Comparison of ENCODE assay signal across 22 mouse cellular contexts in the genomic region with DNA sequence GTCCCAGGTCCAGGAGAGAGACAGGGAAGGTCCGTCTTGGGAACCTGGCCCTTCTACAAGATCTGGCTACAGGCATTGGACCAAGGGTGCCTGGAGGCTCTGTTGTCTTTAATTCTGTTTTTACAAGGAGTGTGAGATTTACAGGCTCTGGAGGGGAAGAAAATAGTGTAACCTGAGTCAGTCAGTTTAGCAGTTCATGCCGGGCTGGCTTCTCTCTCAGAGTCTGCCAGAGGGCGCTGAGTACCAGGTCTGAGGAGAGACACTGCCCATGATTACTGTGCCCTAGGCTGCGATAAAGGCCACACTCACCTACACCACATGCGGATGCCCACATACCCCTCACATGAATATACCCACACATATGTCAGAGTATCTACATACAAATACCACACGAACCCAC.
DNase-seq lines count a peak whose midpoint lies in the region; ATAC-seq and TF ChIP-seq lines count a peak whose summit lies in the region.
"Had no signal": no experiment of that assay in that cellular context is flagged by ENCODE, and none has a peak within 500 bp of the region (broad histone marks: within the 10 kb centered on the region; RNA-seq: fewer than 3 reads in every experiment).

No protein-coding gene starts in this region.

- intact Hi-C loops in left cerebral cortex, postnatal 10 days (cut with DNase I), result no loop called here

- H3K9ac ChIP-seq in embryonic facial prominence, embryonic 13.5 days, result 0 out of 2 replicates have a peak overlapping the region, but pooled peaks have one; percentile 27
- no peak overlapping the region for H3K9ac ChIP-seq in intestine, embryonic 14.5 days (ENCODE audit: low read length)
- H3K9ac ChIP-seq in intestine, postnatal 0 days (ENCODE audit: low read depth, low read length), result no peak overlapping the region
- H3K9ac ChIP-seq: forebrain, embryonic 15.5 days; heart, embryonic 13.5 days; hindbrain, embryonic 13.5 days had no signal

- H3K27ac ChIP-seq in embryonic facial prominence, embryonic 13.5 days, result no peak overlapping the region
- no peak overlapping the region for H3K27ac ChIP-seq in embryonic facial prominence, embryonic 10.5 days (replicated peaks)
- H3K27ac ChIP-seq in intestine, embryonic 14.5 days (ENCODE audit: low read depth), result 0 out of 2 replicates have a peak overlapping the region, but pooled peaks have one; percentile 5
- no peak overlapping the region for H3K27ac ChIP-seq in intestine, postnatal 0 days (ENCODE audit: low read depth, low read length)
- 0 out of 2 replicates have a peak overlapping the region, but pooled peaks have one; percentile 26 for H3K27ac ChIP-seq in limb, embryonic 10.5 days
- H3K27ac ChIP-seq: forebrain, embryonic 15.5 days; heart, adult 2 months; heart, embryonic 13.5 days; hindbrain, embryonic 13.5 days; hindbrain, postnatal 0 days had no signal

- no peak for DNase-seq in embryonic facial prominence, embryonic 10.5 days (ENCODE audit: low spot score)
- DNase-seq in intestine, embryonic 14.5 days (ENCODE audit: low spot score), result no peak
- peak; percentile 15 for DNase-seq in NIH3T3 (ENCODE audit: low read depth)
- DNase-seq in limb, embryonic 10.5 days (ENCODE audit: low spot score), result no peak
- DNase-seq in testis, postnatal 10 days (ENCODE audit: low spot score), result no peak
- no peak for DNase-seq in left cerebral cortex, postnatal 10 days (ENCODE audit: extremely low spot score in 1 of 2, low spot score in 2 of 2)
- DNase-seq: adrenal gland, postnatal 14 days; B cell, adult 2 months; cerebellum, adult 11-12 months; cerebellum, adult 9-10 months; cerebellum, postnatal 25 days; gastrocnemius, postnatal 14 days; heart, adult 2 months; heart, postnatal 10 days had no signal

- H3K27me3 ChIP-seq in embryonic facial prominence, embryonic 13.5 days, result peaks cover 54% of the 10 kb centered on the region
- H3K27me3 ChIP-seq in embryonic facial prominence, embryonic 10.5 days (replicated peaks; ENCODE audit: low read depth, poor library complexity, severe bottlenecking), result peaks cover 52% of the 10 kb centered on the region
- no peaks in the 10 kb centered on the region for H3K27me3 ChIP-seq in intestine, embryonic 14.5 days (replicated peaks; ENCODE audit: control insufficient read depth, insufficient read depth, low read length)
- H3K27me3 ChIP-seq in intestine, postnatal 0 days (replicated peaks; ENCODE audit: control insufficient read depth, insufficient read depth, low read length), result no peaks in the 10 kb centered on the region
- 0 out of 2 replicates have a peak, but pooled peaks cover 6% of the 10 kb centered on the region for H3K27me3 ChIP-seq in limb, embryonic 10.5 days (ENCODE audit: low read depth, poor library complexity, severe bottlenecking)
- H3K27me3 ChIP-seq: forebrain, embryonic 15.5 days had no signal

- no peak overlapping the region for H3K4me2 ChIP-seq in embryonic facial prominence, embryonic 13.5 days
- no peak overlapping the region for H3K4me2 ChIP-seq in intestine, embryonic 14.5 days (ENCODE audit: low read length)
- H3K4me2 ChIP-seq in intestine, postnatal 0 days (replicated peaks; ENCODE audit: low read depth), result no peak overlapping the region
- H3K4me2 ChIP-seq: forebrain, embryonic 15.5 days; heart, embryonic 13.5 days; hindbrain, embryonic 13.5 days had no signal

- TF ChIP-seq CTCF in intestine, postnatal 0 days (IDR thresholded peaks at IDR 0.05; ENCODE audit: low read depth), result no peak; the same call in 1 of the 2 replicates

- H3K9me3 ChIP-seq in embryonic facial prominence, embryonic 13.5 days, result 0 out of 2 replicates have a peak, but pooled peaks cover 3% of the 10 kb centered on the region
- peaks cover 5% of the 10 kb centered on the region; the same call in 1 of the 2 replicates for H3K9me3 ChIP-seq in embryonic facial prominence, embryonic 10.5 days
- H3K9me3 ChIP-seq in intestine, embryonic 14.5 days (ENCODE audit: control insufficient read depth, low read length), result no peaks in the 10 kb centered on the region
- no peaks in the 10 kb centered on the region for H3K9me3 ChIP-seq in intestine, postnatal 0 days (ENCODE audit: control insufficient read depth)
- H3K9me3 ChIP-seq in limb, embryonic 10.5 days (replicated peaks), result no peaks in the 10 kb centered on the region; the same call in 1 of the 2 replicates
- H3K9me3 ChIP-seq: forebrain, embryonic 15.5 days; heart, embryonic 13.5 days; hindbrain, embryonic 13.5 days had no signal

- H3K4me1 ChIP-seq in embryonic facial prominence, embryonic 13.5 days, result peaks cover 50% of the 10 kb centered on the region
- H3K4me1 ChIP-seq in embryonic facial prominence, embryonic 10.5 days, result peaks cover 74% of the 10 kb centered on the region
- H3K4me1 ChIP-seq in intestine, embryonic 14.5 days (replicated peaks; ENCODE audit: control insufficient read depth, insufficient read depth, low read length), result peaks cover 6% of the 10 kb centered on the region
- H3K4me1 ChIP-seq in intestine, postnatal 0 days (replicated peaks; ENCODE audit: control insufficient read depth, insufficient read depth, low read length), result no peaks in the 10 kb centered on the region
- peaks cover 78% of the 10 kb centered on the region for H3K4me1 ChIP-seq in limb, embryonic 10.5 days

- H3K36me3 ChIP-seq in embryonic facial prominence, embryonic 13.5 days, result no peaks in the 10 kb centered on the region
- peaks cover 16% of the 10 kb centered on the region for H3K36me3 ChIP-seq in embryonic facial prominence, embryonic 10.5 days (replicated peaks)
- H3K36me3 ChIP-seq in intestine, embryonic 14.5 days (ENCODE audit: control insufficient read depth, insufficient read depth, low read length), result no peaks in the 10 kb centered on the region
- H3K36me3 ChIP-seq in intestine, postnatal 0 days (ENCODE audit: control insufficient read depth, insufficient read depth), result no peaks in the 10 kb centered on the region
- H3K36me3 ChIP-seq in limb, embryonic 10.5 days, result peaks cover 30% of the 10 kb centered on the region
- H3K36me3 ChIP-seq: forebrain, embryonic 15.5 days; G1E; heart, embryonic 13.5 days; hindbrain, embryonic 13.5 days had no signal

- WGBS in embryonic facial prominence, embryonic 13.5 days, result 62% methylated on average over 6 of the region's 6 CpGs
- WGBS in embryonic facial prominence, embryonic 10.5 days, result 65% methylated on average over 6 of the region's 6 CpGs
- 59% methylated on average over 6 of the region's 6 CpGs for WGBS in intestine, embryonic 14.5 days
- 63% methylated on average over 6 of the region's 6 CpGs for WGBS in intestine, postnatal 0 days
- 60% methylated on average over 6 of the region's 6 CpGs for WGBS in limb, embryonic 10.5 days

- ATAC-seq in embryonic facial prominence, embryonic 13.5 days (ENCODE audit: insufficient number of reproducible peaks, insufficient read depth, low FRiP score, low TSS enrichment, low read depth), result no peak
- ATAC-seq in intestine, embryonic 14.5 days (replicated peaks; ENCODE audit: low FRiP score, low TSS enrichment, low read depth), result no peak
- no peak for ATAC-seq in intestine, postnatal 0 days
- ATAC-seq: CD4-positive, CD25-positive, alpha-beta regulatory T cell, adult 4 months; forebrain, embryonic 15.5 days; hindbrain, postnatal 0 days had no signal

- H3K4me3 ChIP-seq in embryonic facial prominence, embryonic 13.5 days, result no peak overlapping the region
- no peak overlapping the region for H3K4me3 ChIP-seq in embryonic facial prominence, embryonic 10.5 days
- H3K4me3 ChIP-seq in intestine, embryonic 14.5 days (ENCODE audit: low read depth, low read length), result no peak overlapping the region
- H3K4me3 ChIP-seq in intestine, postnatal 0 days (ENCODE audit: low read depth, low read length), result no peak overlapping the region
- no peak overlapping the region for H3K4me3 ChIP-seq in limb, embryonic 10.5 days
- H3K4me3 ChIP-seq: forebrain, embryonic 15.5 days; heart, adult 2 months; heart, embryonic 13.5 days; hindbrain, embryonic 13.5 days had no signal

Comparison
In these comparisons a context has a peak if more than half of its experiments do, and no peak if none do; other contexts are left out.
1. H3K27ac ChIP-seq: peak in intestine, embryonic 14.5 days (single experiment) and limb, embryonic 10.5 days (single experiment); none in embryonic facial prominence, embryonic 13.5 days (single experiment), embryonic facial prominence, embryonic 10.5 days (single experiment) and intestine, postnatal 0 days (single experiment).